In the genomic region with DNA sequence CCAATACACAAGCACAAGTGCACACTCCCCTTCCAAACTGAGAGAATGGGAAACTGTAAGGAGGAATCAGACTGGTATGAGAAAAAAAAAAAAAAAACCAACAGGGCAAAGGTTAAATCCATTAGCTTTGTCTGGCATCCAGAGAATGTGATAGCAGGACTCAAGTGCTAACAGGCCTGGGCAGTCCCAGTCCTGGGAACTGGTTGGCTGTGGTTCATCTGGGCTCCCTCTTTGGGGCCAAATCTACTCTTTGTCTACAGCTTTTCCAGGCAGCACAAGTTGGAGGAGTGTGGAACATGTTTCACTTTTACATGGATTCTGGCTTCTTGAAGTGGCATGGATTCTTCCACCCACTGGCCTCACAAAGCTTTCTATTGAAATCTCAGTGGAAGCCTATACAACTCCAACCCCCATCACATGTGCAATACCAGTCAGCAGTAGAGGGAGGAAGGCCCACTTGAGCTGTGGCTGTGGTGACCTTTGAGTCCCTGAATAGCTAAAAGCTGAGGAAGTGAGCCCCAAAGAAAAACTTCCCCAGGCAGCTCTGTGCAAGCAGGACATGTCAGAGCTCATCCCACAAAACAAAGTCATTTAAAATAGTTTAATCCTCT, we compare ENCODE assay signal across 10 mouse cellular contexts. TPM values are rescaled to one million over a fixed set of nuclear protein-coding genes. Genes with fewer than 3 reads are reported as not detected.
A peak's percentile ranks its signal among the peaks of the same experiment; 100 is the strongest.
DNase-seq lines count a peak whose midpoint lies in the region; ATAC-seq and TF ChIP-seq lines count a peak whose summit lies in the region.
"Had no signal": no experiment of that assay in that cellular context is flagged by ENCODE, and none has a peak within 500 bp of the region (broad histone marks: within the 10 kb centered on the region; RNA-seq: fewer than 3 reads in every experiment).

No protein-coding gene starts in this region.

- DNase-seq in A20 (ENCODE audit: low read depth, low spot score) (peak; percentile 37), Patski (ENCODE audit: low read depth, low spot score) (no peak)
- peak; percentile 16 to 42 for DNase-seq in kidney, postnatal 36 days
- no peak for DNase-seq in forebrain, postnatal 0 days
- no peak for DNase-seq in cerebellum, adult 2 months
- DNase-seq: cerebellum, adult 11 months; liver, embryonic 13.5 days had no signal

- peak overlapping the region; percentile 77 for H3K27ac ChIP-seq in heart, embryonic 11.5 days (ENCODE audit: low read depth, low read length)
- no peak overlapping the region for H3K27ac ChIP-seq in forebrain, postnatal 0 days (ENCODE audit: low read depth, low read length)
- H3K27ac ChIP-seq in midbrain, embryonic 15.5 days = no peak overlapping the region
- H3K27ac ChIP-seq in cerebellum, adult 2 months (ENCODE audit: insufficient read depth, low read length) = no peak overlapping the region
- H3K27ac ChIP-seq: liver, embryonic 13.5 days had no signal

- no peak overlapping the region for H3K9ac ChIP-seq in heart, embryonic 11.5 days (ENCODE audit: low read depth, low read length)
- no peak overlapping the region for H3K9ac ChIP-seq in forebrain, postnatal 0 days
- H3K9ac ChIP-seq in midbrain, embryonic 15.5 days = no peak overlapping the region
- H3K9ac ChIP-seq: liver, embryonic 13.5 days had no signal

- H3K27me3 ChIP-seq in Patski = no peaks in the 10 kb centered on the region
- H3K27me3 ChIP-seq in heart, embryonic 11.5 days (ENCODE audit: control insufficient read depth, insufficient read depth, low read length) = no peaks in the 10 kb centered on the region
- no peaks in the 10 kb centered on the region for H3K27me3 ChIP-seq in forebrain, postnatal 0 days (ENCODE audit: insufficient read depth, low read length)
- H3K27me3 ChIP-seq in midbrain, embryonic 15.5 days (replicated peaks) = no peaks in the 10 kb centered on the region
- no peaks in the 10 kb centered on the region for H3K27me3 ChIP-seq in cerebellum, adult 2 months (ENCODE audit: control insufficient read depth, insufficient read depth, low read length)
- H3K27me3 ChIP-seq: liver, embryonic 13.5 days had no signal

- ATAC-seq in Patski = peak; percentile 76
- peak; percentile 77 for ATAC-seq in heart, embryonic 11.5 days (replicated peaks; ENCODE audit: insufficient number of reproducible peaks, low FRiP score, low TSS enrichment)
- ATAC-seq in forebrain, postnatal 0 days = no peak
- ATAC-seq in midbrain, embryonic 15.5 days (replicated peaks) = no peak
- ATAC-seq in frontal cortex, adult (ENCODE audit: low TSS enrichment) = no peak

- no peaks in the 10 kb centered on the region for H3K36me3 ChIP-seq in heart, embryonic 11.5 days (ENCODE audit: control insufficient read depth, insufficient read depth, low read length)
- no peaks in the 10 kb centered on the region for H3K36me3 ChIP-seq in forebrain, postnatal 0 days (ENCODE audit: insufficient read depth)
- H3K36me3 ChIP-seq in midbrain, embryonic 15.5 days (replicated peaks) = no peaks in the 10 kb centered on the region
- H3K36me3 ChIP-seq: liver, embryonic 13.5 days had no signal

- H3K4me3 ChIP-seq in heart, embryonic 11.5 days (ENCODE audit: low read depth, low read length) = no peak overlapping the region
- H3K4me3 ChIP-seq in forebrain, postnatal 0 days (ENCODE audit: low read depth, low read length) = no peak overlapping the region
- H3K4me3 ChIP-seq in midbrain, embryonic 15.5 days = no peak overlapping the region
- no peak overlapping the region for H3K4me3 ChIP-seq in cerebellum, adult 2 months (replicated peaks; ENCODE audit: insufficient read depth, low read depth, low read length)
- H3K4me3 ChIP-seq: liver, embryonic 13.5 days had no signal

- H3K4me2 ChIP-seq in heart, embryonic 11.5 days = no peak overlapping the region
- no peak overlapping the region for H3K4me2 ChIP-seq in forebrain, postnatal 0 days (ENCODE audit: low read depth)
- H3K4me2 ChIP-seq in midbrain, embryonic 15.5 days = no peak overlapping the region
- H3K4me2 ChIP-seq: liver, embryonic 13.5 days had no signal

- CTCF ChIA-PET in Patski (lab: Charles Lee) = interaction anchor here (0.7 to 1.3 kb wide), 7 partner anchors 8 to 167 kb away, joined by 3 to 5 read pairs (median 4); a partner anchor contains a TSS

- no peak for TF ChIP-seq CTCF in Patski (IDR thresholded peaks at IDR 0.05)
- no peak for TF ChIP-seq CTCF in forebrain, postnatal 0 days (IDR thresholded peaks at IDR 0.05; ENCODE audit: low read depth)
- no peak for TF ChIP-seq CTCF in cerebellum, adult 2 months (IDR thresholded peaks at IDR 0.05; ENCODE audit: borderline replicate concordance, insufficient read depth, low read depth, low read length)

- no peaks in the 10 kb centered on the region for H3K9me3 ChIP-seq in heart, embryonic 11.5 days (replicated peaks; ENCODE audit: control insufficient read depth, low read length)
- H3K9me3 ChIP-seq in forebrain, postnatal 0 days (ENCODE audit: low read length) = no peaks in the 10 kb centered on the region
- no peaks in the 10 kb centered on the region for H3K9me3 ChIP-seq in midbrain, embryonic 15.5 days
- H3K9me3 ChIP-seq: liver, embryonic 13.5 days had no signal

- POLR2A ChIA-PET in Patski (lab: Charles Lee) = interaction anchor here (0.6 kb wide), 1 partner anchor 508 kb away, joined by 3 read pairs; no protein-coding TSS in a partner anchor

- in situ Hi-C loops in Patski (cut with MboI; ENCODE audit: low pct_unique_long_range_greater_than_20kb) = loop anchor here (10.0 kb wide), 1 partner anchor 52 kb away; a partner anchor contains a TSS

- H3K4me1 ChIP-seq in heart, embryonic 11.5 days (ENCODE audit: control insufficient read depth, insufficient read depth, low read length) = peaks cover 9% of the 10 kb centered on the region; the same call in 1 of the 2 replicates
- no peaks in the 10 kb centered on the region for H3K4me1 ChIP-seq in forebrain, postnatal 0 days (ENCODE audit: insufficient read depth)
- H3K4me1 ChIP-seq in midbrain, embryonic 15.5 days = no peaks in the 10 kb centered on the region
- no peaks in the 10 kb centered on the region for H3K4me1 ChIP-seq in cerebellum, adult 2 months (ENCODE audit: control insufficient read depth, insufficient read depth, low read length)
- H3K4me1 ChIP-seq: liver, embryonic 13.5 days had no signal

- no peak for TF ChIP-seq POLR2A in cerebellum, adult 2 months (IDR thresholded peaks at IDR 0.05; ENCODE audit: borderline replicate concordance, insufficient read depth, low read length)

RNA-seq across cellular contexts. Expression of a gene that starts 14.9 kb away (rescaled TPM):
- 0.69 TPM for polyA plus RNA-seq in Patski (2021)
- 0.16 and 0.31 TPM in 2 replicates for polyA plus RNA-seq in heart, embryonic 11.5 days (2014; fragmentation: Nextera tagmentation; extraction: Ambion mirVana)
- total RNA-seq in forebrain, postnatal 0 days (2014; rRNA removed) = not detected in 2 replicates
- 0.11 TPM in 1 of 2 replicates, not detected in the other for polyA plus RNA-seq in forebrain, postnatal 0 days (2015; fragmentation: Nextera tagmentation; extraction: Ambion mirVana)
- polyA plus RNA-seq in midbrain, embryonic 15.5 days (2015; fragmentation: Nextera tagmentation; extraction: Ambion mirVana) = not detected in 2 replicates
- polyA plus RNA-seq in cerebellum, adult 2 months (2012; rRNA removed) = 0.11 TPM in 1 of 2 replicates, not detected in the other
- polyA plus RNA-seq: liver, embryonic 13.5 days had no signal

RNA-seq across cellular contexts. Expression of a gene that starts 52.1 kb away (rescaled TPM):
- 91.5 TPM for polyA plus RNA-seq in Patski (2021)
- polyA plus RNA-seq in heart, embryonic 11.5 days (2014; fragmentation: Nextera tagmentation; extraction: Ambion mirVana) = 15.7 and 19.3 TPM in 2 replicates
- total RNA-seq in forebrain, postnatal 0 days (2014; rRNA removed) = 4.2 and 5.5 TPM in 2 replicates
- polyA plus RNA-seq in forebrain, postnatal 0 days (2015; fragmentation: Nextera tagmentation; extraction: Ambion mirVana) = 2.6 and 2.8 TPM in 2 replicates
- polyA plus RNA-seq in midbrain, embryonic 15.5 days (2015; fragmentation: Nextera tagmentation; extraction: Ambion mirVana) = 1.6 and 1.7 TPM in 2 replicates
- polyA plus RNA-seq in cerebellum, adult 2 months (2012; rRNA removed) = 1.5 and 1.6 TPM in 2 replicates

Comparison
In these comparisons a context has a peak if more than half of its experiments do, and no peak if none do; other contexts are left out.
1. DNase-seq: peak in A20 (single experiment) and kidney, postnatal 36 days (2 of 2); none in Patski (single experiment), forebrain, postnatal 0 days (single experiment) and cerebellum, adult 2 months (0 of 2).
2. ATAC-seq: peak in Patski (single experiment) and heart, embryonic 11.5 days (single experiment); none in forebrain, postnatal 0 days (single experiment), midbrain, embryonic 15.5 days (single experiment) and frontal cortex, adult (single experiment).